Mouse (Mus musculus): ENCODE measurements at regions not wholly inside any gene's neighbourhood (a gene's known extent, or its start where the extent isn't known, plus 50 kb on each side); places are given as distances from the start of the nearest gene placed in this dataset.
A peak's percentile ranks its signal among the peaks of the same experiment; 100 is the strongest.

GRCm38 (mm10) chr2:160256251-160256650 is 77.7 kb downstream of the Gm826 start:
- DNase-seq, result no peak

GRCm38 (mm10) chr2:160250228-160250627 is 83.7 kb downstream of the Gm826 start:
- no peak for DNase-seq

DNA sequence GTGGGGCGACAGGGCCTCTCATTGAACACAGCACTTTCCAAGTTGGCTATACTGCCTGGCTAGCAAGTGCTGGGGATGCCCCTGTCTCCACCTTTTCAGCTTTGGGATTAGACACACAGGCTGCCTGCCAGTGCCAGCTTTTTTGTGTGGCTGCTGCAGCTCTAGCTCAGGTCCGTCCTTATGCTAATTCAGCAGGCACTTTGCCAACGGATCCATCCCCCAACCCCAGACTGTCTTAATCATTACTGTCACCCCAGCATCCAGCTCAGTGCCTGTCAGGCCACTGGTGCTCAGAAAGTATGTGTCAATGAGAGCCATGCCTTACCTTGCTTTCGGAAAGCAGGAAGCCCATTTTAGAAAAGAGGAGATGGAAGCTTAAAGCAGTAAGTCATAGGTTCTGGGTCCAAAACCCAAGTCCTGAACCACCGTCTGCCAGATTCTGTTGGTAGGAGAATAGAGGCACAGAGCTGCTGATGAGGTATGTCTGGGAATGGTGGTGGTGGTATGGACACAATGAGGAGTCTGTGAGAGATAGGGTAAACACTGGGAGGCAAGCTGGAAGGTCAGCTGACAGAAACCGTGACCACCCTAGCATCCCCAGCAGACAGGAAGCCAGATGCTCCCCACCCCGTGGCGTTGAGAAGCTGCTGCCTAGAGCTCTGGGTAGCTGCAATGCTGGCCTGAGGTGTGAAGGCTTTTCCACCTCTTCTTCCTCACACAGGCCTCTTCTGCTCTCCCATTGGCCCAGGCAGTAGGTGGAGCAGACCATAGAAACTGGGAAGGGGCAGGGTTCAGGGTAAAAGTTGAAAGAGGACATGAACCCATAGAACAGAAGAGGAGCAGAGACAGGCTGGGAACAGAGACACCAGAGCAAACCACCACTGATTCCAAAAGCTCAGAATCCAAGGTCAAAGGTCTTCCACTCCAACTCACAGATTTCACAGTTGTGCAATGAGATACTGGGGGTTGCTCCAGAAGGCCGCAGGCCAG is 84.6 kb downstream of the Gm826 start:
- no peak for DNase-seq

- DNase-seq, result no peak
Observed at GRCm38 (mm10) chr2:160247286-160247685, 86.7 kb downstream of the Gm826 start.

- DNase-seq, result no peak
Observed at GRCm38 (mm10) chr2:160246356-160246755, 87.6 kb downstream of the Gm826 start.

- no peak for DNase-seq
Observed at GRCm38 (mm10) chr2:160244866-160245265, 89.1 kb downstream of the Gm826 start.

DNA sequence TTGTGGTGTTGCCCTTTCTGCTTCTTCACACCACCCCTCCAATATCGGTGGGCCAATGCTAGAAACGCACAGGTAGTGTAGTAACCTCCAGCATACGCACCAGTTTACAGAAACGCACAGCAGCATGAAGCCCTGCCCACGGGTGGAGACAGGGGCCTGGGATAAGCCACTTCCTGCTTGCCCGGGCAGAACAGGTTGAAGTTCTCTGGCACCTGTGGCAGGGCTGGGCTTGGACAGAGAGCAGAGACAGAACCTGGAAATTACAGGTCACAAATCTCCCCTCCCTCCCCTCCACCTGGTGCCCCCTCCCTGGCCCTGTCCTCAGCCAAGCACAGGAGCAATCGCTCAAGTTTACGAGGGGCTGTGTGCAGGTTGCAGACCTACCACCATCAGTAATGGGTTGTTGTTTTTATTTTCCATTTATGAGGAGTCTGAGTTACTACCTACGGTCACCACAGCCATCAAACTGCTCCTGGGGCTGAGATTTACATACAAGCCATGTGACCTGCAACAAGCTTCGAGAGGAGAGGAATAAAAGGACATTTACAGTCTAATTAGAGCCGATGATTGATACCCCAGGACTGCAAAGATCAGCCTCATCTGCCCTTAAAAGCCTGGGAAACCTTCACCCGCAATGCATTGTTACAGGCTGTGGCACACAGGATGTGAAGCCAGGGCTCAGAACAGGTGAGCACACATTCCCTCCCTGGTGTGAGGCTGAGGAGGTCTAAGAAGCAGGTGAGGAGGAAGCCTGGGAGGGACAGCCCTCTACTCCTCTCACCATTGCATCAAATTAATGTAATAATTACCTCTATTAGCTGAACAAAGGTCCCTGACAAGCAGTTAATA is 93.2 kb downstream of the Gm826 start:
- DNase-seq, result no peak

DNA sequence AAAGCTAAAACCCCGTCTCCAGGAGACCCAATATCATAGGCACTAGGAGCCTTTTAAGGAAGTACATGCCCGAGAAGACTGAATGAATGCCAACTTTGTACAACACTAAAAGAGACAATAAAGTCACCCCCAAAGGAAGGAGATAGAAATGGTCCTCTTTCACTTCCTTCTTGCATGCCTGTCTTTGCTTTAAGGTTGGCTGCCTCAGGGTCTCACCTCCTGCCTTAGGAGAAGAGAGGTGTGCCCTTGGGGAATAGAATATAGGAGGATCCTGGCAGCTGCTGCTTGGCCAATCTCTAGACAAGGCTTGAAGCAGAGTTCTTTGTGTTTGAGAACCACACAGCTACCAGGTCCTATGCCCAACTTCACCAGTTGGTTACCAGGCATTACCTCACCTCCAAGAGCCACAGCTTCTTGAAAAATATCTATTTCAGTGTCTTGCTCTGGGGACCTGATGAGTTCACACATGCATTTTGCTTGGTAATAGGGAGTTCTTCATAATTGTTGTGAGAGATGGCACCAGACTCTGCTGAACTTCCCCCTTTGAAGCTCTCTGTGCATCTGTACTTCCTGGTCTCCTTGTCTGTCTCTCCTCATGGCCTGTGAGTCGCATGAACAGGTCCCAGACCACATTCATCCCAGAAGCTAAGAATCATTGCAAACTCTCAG is 96.4 kb downstream of the Gm826 start:
- DNase-seq, result no peak

DNA sequence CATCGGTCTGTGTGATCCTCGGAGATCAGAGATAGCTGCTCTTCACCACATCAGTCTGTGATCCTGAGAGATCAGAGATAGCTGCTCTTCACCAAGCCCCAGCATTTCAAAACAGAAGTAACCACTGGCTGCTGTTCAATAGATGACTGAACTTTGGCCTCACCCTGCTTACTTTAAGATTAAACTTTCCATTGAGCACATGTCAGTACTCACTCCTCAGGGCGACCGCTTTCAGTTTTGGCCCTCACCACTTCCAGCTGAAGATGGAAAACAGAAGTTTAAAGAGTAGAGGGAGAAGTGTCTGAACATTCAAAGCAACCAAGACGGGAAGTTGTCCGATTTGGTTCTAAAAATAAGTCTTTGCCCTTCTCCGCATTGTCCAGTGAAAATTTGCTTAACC is 97.2 kb downstream of the Gm826 start:
- no peak for DNase-seq

- DNase-seq, result no peak
Observed at GRCm38 (mm10) chr2:160230786-160231185, 103.2 kb downstream of the Gm826 start.

GRCm38 (mm10) chr2:160228331-160229035 is 105.5 kb downstream of the Gm826 start:
- peak; percentile 9 for DNase-seq

- DNase-seq, result no peak
Observed at GRCm38 (mm10) chr2:160225450-160225849, 108.5 kb downstream of the Gm826 start.

DNA sequence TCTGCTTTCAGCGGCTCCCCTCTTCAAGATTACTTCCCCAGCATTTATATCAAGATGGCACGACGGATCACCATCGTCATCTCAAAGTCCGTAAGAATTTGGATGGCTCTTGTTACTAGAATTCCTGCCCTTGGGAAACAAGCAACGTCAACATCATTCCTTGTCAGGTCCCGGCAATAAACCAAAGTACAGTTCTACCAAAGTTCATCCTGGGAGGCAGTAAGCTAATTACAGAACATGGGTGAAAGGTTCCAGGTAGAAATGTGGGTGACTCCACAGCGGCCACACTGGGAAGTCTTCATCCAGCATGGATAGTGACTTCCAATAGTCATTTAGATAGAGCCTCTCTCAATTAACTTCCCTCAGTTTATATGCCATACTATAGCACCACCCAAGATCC is 110.6 kb downstream of the Gm826 start:
- DNase-seq, result no peak

GRCm38 (mm10) chr2:160221772-160222171 is 112.2 kb downstream of the Gm826 start:
- DNase-seq, result no peak

DNA sequence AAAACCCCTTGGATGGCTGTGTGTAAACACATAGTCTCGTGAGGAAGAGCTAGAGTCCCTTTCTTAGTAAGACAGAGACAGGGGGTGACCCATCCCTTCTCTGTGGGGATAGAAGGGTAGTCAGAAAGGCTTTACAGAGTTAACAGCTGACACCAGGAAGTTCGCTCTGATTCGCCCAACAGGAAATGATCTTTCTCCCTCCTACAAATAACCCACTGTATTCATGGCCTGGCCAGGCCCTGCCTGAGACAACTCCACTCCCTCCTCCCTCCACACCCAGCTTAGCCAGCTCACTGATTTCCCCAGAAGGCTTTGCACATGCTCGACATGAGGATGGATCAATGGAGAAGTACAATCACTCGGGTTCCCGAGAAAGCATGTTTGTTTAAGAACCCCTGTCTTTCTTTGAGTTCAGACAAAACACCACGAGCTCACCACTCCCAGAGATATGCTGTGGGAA is 113.4 kb downstream of the Gm826 start:
- DNase-seq, result no peak

GRCm38 (mm10) chr2:160214032-160214812 is 119.7 kb downstream of the Gm826 start:
- no peak for DNase-seq

GRCm38 (mm10) chr2:160210507-160210906 is 123.5 kb downstream of the Gm826 start:
- no peak for DNase-seq

DNA sequence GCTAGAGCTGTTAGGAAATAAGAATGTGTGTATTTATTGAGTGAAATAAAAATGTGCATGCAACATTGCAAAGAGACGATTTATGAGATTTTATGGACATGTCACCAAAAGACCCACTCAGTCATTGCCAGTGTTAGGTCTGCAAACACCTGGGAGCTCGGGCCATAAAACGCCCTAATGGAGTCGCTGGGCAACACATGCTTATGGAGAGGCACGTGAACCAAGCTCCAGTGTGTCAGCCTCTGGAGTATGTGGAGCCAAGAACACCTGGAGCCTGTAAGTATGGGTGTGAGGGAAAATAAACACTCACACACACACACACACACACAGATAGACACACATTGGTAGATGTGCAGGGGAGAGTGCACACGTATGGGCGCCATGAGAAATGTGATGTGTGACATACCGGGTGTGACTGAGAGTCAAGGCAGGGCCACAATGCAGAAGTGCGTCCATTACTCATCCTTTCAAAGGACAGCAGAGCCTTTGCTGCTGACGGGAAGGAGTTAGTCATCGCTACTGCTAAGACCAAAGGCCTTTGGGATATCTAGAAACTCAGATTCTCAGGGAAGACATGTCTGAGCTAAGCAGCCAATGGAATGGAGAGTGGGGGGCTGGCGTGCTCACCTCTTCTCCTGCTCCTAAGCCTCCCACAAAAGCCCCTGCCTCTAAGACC is 124.2 kb downstream of the Gm826 start:
- DNase-seq, result no peak

DNA sequence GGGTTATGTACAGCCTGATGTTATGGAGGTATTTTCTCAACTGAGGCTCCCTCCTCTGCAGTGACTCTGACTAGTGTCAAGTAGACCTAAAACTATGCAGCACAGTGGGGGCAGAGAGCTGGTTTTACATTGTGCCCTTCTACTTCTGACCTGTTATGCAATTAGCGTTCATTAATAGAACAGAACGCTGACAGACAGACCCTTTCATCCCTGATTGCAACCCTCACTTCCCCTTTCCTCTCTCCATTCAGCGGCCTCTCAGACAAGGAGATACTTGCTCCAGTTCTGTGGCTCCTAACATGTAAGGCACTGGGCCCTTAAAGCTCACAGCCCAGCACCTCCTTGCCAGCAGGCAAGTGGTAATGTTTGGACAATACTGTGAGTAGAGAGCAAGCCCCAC is 125.7 kb downstream of the Gm826 start:
- DNase-seq, result no peak

DNA sequence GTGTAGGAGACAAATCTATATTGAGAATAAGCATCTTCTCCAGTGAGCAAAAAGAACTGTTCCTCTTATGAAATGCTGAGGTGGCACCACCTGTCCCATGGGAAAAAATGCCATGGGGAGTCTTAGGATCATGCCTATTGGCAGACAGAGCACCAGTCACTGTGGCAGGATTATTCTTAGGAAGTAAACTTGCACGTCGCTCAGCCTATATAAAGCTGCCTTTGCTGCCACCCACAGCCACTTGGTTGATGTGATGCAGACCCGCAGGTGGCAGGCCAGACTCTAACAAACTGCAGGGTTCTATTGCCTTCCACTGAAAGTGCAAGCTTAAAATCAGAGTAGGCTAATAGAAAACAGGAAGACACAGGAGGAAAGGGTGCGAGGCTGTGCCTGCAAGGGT is 126.7 kb downstream of the Gm826 start:
- DNase-seq, result no peak

DNA sequence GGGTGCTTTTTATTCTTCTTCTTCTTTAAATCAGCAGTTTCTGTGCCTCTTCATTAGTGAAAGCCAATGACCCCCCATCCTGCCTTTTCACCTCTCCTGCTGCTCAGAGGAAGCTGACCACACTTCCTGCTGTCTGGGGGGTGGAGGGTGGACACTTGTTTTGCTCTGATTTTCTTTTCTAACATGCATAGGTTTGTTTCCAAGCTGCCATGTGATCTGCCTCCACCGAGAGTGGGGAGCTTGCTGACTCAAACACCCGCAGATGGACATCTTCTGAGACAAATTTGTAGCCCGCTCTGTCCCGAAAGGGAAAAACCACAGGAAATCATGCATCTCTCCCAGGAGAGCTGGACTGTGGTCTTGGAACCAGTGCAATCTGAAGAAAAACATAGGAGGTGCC is 141.3 kb downstream of the Gm826 start:
- no peak for DNase-seq
